Mouse (Mus musculus) hindbrain, embryonic 12.5 days (tissue): ENCODE measurements at regions not wholly inside any gene's neighbourhood (a gene's known extent, or its start where the extent isn't known, plus 50 kb on each side); places are given as distances from the start of the nearest gene placed in this dataset.

Source experiments
- ATAC-seq: fragments of 200-750 bp; cut with Nextera tagmentation; 2 replicates; pipeline ENCODE4 v1.8.0; 2017; ENCODE audit warnings: moderate TSS enrichment; ENCODE audit not compliant: low FRiP score
- H3K27ac ChIP-seq: fragments of 300-500 bp; sonication (generic); 2 replicates; pipeline ENCODE4 v1.5.1; 2016; ENCODE audit warnings: mild to moderate bottlenecking
- H3K27me3 ChIP-seq: fragments of 300-500 bp; sonication (generic); 2 replicates; pipeline ENCODE4 v1.6.1; 2016; ENCODE audit warnings: mild to moderate bottlenecking
- H3K36me3 ChIP-seq: fragments of 300-500 bp; sonication (generic); 2 replicates; pipeline ENCODE4 v1.6.1; 2016; ENCODE audit warnings: mild to moderate bottlenecking
- H3K4me1 ChIP-seq: fragments of 300-500 bp; sonication (generic); 2 replicates; pipeline ENCODE4 v1.6.1; 2016
- H3K4me2 ChIP-seq: fragments of 300-500 bp; sonication (generic); replicated peaks from 2 replicates; pipeline ENCODE4 v1.6.1; 2016; ENCODE audit warnings: mild to moderate bottlenecking
- H3K4me3 ChIP-seq: fragments of 300-500 bp; sonication (generic); 2 replicates; pipeline ENCODE4 v1.5.1; 2016; ENCODE audit warnings: mild to moderate bottlenecking
- H3K9ac ChIP-seq: fragments of 300-500 bp; sonication (generic); 2 replicates; pipeline ENCODE4 v1.6.1; 2016; ENCODE audit warnings: mild to moderate bottlenecking, moderate library complexity
- H3K9me3 ChIP-seq: fragments of 300-500 bp; sonication (generic); replicated peaks from 2 replicates; pipeline ENCODE4 v1.6.1; 2016; ENCODE audit warnings: mild to moderate bottlenecking
- WGBS: fragments of 180-500 bp; shearing (Covaris S2); methylation state at CpG from one replicate; pipeline ENCODE4 v1.1.7; 2016; 5-methylcytosine and 5-hydroxymethylcytosine counted together

DNA sequence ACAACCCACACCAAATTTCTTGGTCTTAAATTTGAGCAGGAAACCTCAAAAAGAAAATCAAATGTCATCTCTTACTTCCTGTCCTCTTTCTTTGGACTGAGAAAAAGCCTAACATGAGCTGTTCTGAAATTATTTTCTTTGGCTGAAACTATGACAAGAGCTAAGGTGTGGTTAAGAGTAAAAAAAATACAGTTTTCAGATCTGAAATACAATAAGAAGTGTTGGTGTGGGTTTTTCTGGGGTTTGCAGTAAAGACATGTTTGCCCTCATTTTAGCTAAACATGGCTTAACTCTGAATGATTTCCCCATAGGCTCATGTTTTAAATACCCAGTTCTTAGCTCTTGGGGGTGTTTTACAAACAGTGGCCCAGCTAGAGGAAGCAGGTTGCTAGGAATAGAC is 451.8 kb upstream of the Klf4 start:
- no peaks in the 10 kb centered on the region for H3K36me3 ChIP-seq
- H3K4me1 ChIP-seq: no peaks in the 10 kb centered on the region
- no peak overlapping the region for H3K27ac ChIP-seq
- ATAC-seq: no peak
- no peaks in the 10 kb centered on the region for H3K9me3 ChIP-seq
- no peak overlapping the region for H3K9ac ChIP-seq
- no peaks in the 10 kb centered on the region for H3K27me3 ChIP-seq
- no peak overlapping the region for H3K4me2 ChIP-seq
- no peak overlapping the region for H3K4me3 ChIP-seq

DNA sequence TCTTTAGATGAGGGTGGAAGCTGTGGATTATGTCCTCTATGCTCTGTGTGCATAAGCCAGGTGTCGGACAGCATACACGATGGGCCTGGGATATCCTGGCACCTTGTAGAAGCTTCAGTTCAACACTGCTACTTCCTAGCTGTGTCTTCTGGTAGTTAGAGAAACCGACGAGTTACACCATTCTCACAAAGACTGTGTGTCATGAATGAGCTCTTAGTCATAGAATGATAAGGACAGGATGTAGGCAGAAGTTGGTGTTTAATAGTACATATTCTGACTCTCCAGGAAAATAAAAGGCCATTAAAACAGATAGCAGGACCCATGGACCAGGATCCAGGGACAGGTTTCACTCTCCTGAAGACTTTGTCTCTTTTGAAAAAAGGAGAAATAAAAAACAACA is 446.3 kb upstream of the Klf4 start:
- 95% methylated on average over 4 of the region's 4 CpGs for WGBS
- no peak overlapping the region for H3K27ac ChIP-seq
- no peak overlapping the region for H3K4me3 ChIP-seq
- H3K4me1 ChIP-seq: no peaks in the 10 kb centered on the region
- no peaks in the 10 kb centered on the region for H3K27me3 ChIP-seq
- H3K9ac ChIP-seq: no peak overlapping the region
- H3K4me2 ChIP-seq: no peak overlapping the region
- H3K36me3 ChIP-seq: no peaks in the 10 kb centered on the region
- no peaks in the 10 kb centered on the region for H3K9me3 ChIP-seq
- no peak for ATAC-seq

GRCm38 (mm10) chr4:55976265-55976664 is 444.0 kb upstream of the Klf4 start:
- Histone ChIP-seq H3K9me3 (no peaks in the 10 kb centered on the region), H3K36me3 (no peaks in the 10 kb centered on the region), H3K27ac (no peak overlapping the region), H3K9ac (no peak overlapping the region), H3K4me3 (no peak overlapping the region), H3K4me2 (no peak overlapping the region), H3K27me3 (no peaks in the 10 kb centered on the region), H3K4me1 (no peaks in the 10 kb centered on the region)
- no peak for ATAC-seq
- 83% methylated on average over 2 of the region's 2 CpGs for WGBS

DNA sequence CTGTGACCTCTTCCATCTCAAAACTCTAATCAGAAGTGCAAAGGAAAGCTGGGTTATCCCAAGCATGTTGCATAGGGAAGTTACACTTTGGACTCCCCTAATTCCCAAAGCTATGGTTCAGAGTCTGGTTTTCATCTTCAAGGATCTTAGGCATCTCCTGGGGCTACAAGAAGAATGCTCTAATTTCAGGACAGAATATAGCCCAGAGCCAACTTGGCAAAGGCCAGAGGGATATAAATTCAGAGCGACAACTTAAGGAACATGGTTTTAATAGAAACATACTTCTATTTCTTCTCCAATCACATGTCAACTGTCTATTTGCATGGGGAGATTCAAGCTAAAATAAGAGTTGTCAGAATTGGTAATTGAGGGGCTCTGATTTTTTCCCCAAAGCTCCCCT is 441.4 kb upstream of the Klf4 start:
- H3K36me3 ChIP-seq: no peaks in the 10 kb centered on the region
- no peak overlapping the region for H3K27ac ChIP-seq
- no peaks in the 10 kb centered on the region for H3K9me3 ChIP-seq
- H3K27me3 ChIP-seq: no peaks in the 10 kb centered on the region
- no peak overlapping the region for H3K4me2 ChIP-seq
- H3K9ac ChIP-seq: no peak overlapping the region
- no peak for ATAC-seq
- no peaks in the 10 kb centered on the region for H3K4me1 ChIP-seq
- no peak overlapping the region for H3K4me3 ChIP-seq
- 84% methylated on average over 1 of the region's 1 CpGs for WGBS

DNA sequence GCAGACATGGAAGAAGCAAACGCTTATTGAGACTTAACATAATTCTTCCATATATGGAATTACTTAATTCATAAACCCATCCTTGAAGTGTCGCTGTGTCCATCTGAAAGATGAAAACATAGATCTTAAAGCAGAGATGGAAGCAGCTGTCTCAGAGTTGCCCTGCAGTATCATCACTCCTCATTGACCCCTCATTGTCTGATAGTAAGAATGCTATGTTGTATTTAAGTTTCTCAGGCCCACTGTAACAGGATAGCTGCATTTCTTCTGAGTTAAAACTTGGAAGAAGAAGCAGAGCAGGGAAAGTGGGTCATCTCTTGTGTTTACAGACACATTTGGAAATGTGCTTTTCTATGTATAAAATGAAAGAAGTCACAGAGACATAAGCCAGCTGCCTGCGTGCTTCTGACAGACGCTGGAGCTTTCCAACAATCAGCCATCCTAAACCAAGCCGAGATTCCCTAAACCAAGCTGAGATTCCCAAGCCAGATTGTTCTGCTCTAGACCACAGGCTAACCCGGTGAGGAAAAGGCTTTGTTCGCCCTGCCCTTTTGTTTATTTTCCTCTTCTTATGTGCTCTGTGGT is 440.1 kb upstream of the Klf4 start:
- Histone ChIP-seq H3K9me3 (no peaks in the 10 kb centered on the region), H3K4me3 (no peak overlapping the region), H3K27ac (no peak overlapping the region), H3K4me2 (no peak overlapping the region), H3K9ac (no peak overlapping the region), H3K4me1 (no peaks in the 10 kb centered on the region), H3K36me3 (no peaks in the 10 kb centered on the region), H3K27me3 (no peaks in the 10 kb centered on the region)
- WGBS: 85% methylated on average over 7 of the region's 7 CpGs
- no peak for ATAC-seq

DNA sequence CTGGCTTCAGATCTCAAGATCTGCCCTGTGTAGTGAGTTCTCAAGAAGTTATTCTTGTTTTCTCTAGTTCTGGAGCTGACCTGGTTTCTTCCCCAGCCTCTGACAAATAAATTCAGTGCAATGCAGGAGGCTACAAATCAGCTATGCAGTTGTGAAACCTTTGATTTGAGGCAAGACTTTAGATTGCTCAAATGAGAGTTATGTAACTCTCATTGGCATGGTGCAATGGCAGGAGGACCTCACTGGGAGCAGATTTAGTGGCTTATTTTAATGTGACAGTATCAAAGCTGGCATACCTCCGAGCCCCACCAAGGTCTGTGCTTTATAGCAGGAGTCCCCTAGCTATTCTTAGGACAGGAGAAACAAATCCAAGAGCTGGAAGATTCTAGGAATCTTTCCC is 427.8 kb upstream of the Klf4 start:
- ATAC-seq: no peak

GRCm38 (mm10) chr4:55953701-55954100 is 421.4 kb upstream of the Klf4 start:
- Histone ChIP-seq H3K4me2 (no peak overlapping the region), H3K27me3 (no peaks in the 10 kb centered on the region), H3K4me3 (no peak overlapping the region), H3K36me3 (no peaks in the 10 kb centered on the region), H3K9ac (no peak overlapping the region), H3K4me1 (no peaks in the 10 kb centered on the region), H3K9me3 (no peaks in the 10 kb centered on the region), H3K27ac (no peak overlapping the region)
- WGBS: 93% methylated on average over 1 of the region's 1 CpGs
- no peak for ATAC-seq

More for the DNA sequence above, 427.8 kb upstream of the Klf4 start:
- H3K27me3 ChIP-seq: no peaks in the 10 kb centered on the region
- no peaks in the 10 kb centered on the region for H3K9me3 ChIP-seq
- 83% methylated on average over 1 of the region's 1 CpGs for WGBS
- H3K36me3 ChIP-seq: no peaks in the 10 kb centered on the region
- H3K9ac ChIP-seq: no peak overlapping the region
- H3K27ac ChIP-seq: no peak overlapping the region
- H3K4me3 ChIP-seq: no peak overlapping the region
- H3K4me2 ChIP-seq: no peak overlapping the region
- no peaks in the 10 kb centered on the region for H3K4me1 ChIP-seq

DNA sequence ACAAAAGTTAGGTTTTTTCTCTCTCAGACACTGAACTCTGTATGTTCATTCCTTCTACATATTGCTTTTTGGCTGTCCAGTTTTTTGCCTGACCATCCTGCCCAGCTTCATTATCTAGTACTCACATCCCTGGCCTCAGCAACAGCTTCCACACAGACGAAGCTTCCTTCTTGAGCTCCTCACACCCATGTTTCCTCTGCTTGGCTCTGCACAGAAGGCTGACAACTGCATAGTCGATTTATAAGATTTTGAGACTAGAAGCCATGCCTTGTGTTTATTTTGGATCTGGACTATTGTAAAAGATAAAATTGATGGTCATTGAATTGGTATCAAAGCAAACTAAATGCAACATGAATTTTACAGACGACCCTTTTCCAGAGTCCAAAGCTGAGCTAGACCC is 420.0 kb upstream of the Klf4 start:
- 93% methylated on average over 3 of the region's 3 CpGs for WGBS
- Histone ChIP-seq H3K4me1 (no peaks in the 10 kb centered on the region), H3K4me3 (no peak overlapping the region), H3K27ac (no peak overlapping the region), H3K27me3 (no peaks in the 10 kb centered on the region), H3K9me3 (no peaks in the 10 kb centered on the region), H3K9ac (no peak overlapping the region), H3K4me2 (no peak overlapping the region), H3K36me3 (no peaks in the 10 kb centered on the region)
- no peak for ATAC-seq

- H3K9ac ChIP-seq: no peak overlapping the region
- H3K27me3 ChIP-seq: no peaks in the 10 kb centered on the region
- WGBS: 61% methylated on average over 1 of the region's 1 CpGs
- no peak overlapping the region for H3K27ac ChIP-seq
- H3K36me3 ChIP-seq: no peaks in the 10 kb centered on the region
- H3K4me2 ChIP-seq: no peak overlapping the region
- H3K4me1 ChIP-seq: no peaks in the 10 kb centered on the region
- ATAC-seq: no peak
- no peaks in the 10 kb centered on the region for H3K9me3 ChIP-seq
- no peak overlapping the region for H3K4me3 ChIP-seq
These were observed 409.2 kb upstream of the Klf4 start for GRCm38 (mm10) chr4:55941423-55941822.

DNA sequence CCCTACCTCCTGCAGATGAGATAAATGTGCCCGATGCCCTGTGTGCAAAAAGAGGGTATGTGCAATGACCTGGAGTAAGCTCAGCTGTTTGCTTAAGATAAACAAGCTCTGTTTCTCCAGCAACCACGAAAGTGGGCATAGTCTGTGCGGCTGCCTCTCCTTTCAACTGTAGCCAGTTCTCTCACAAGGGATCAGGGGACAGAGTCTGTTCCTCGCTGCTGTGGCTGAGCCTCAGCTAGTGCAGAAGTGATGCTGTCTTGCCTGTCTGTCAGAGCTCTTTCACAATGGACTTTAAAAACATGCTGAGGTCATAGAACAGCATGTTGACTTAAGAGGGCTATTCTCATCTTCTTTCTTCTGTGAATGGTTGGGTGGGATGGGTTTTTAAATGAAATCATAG is 406.1 kb upstream of the Klf4 start:
- H3K9ac ChIP-seq: no peak overlapping the region
- H3K4me1 ChIP-seq: no peaks in the 10 kb centered on the region
- H3K4me3 ChIP-seq: no peak overlapping the region
- H3K36me3 ChIP-seq: no peaks in the 10 kb centered on the region
- no peaks in the 10 kb centered on the region for H3K27me3 ChIP-seq
- 48% methylated on average over 4 of the region's 4 CpGs for WGBS
- H3K27ac ChIP-seq: no peak overlapping the region
- no peaks in the 10 kb centered on the region for H3K9me3 ChIP-seq
- H3K4me2 ChIP-seq: no peak overlapping the region
- no peak for ATAC-seq

- 78% methylated on average over 1 of the region's 1 CpGs for WGBS
These were observed 405.6 kb upstream of the Klf4 start for GRCm38 (mm10) chr4:55937833-55938232.

GRCm38 (mm10) chr4:55929141-55929782 is 397.0 kb upstream of the Klf4 start:
- Histone ChIP-seq H3K27ac (0 out of 2 replicates have a peak overlapping the region, but pooled peaks have one; percentile 23), H3K9me3 (no peaks in the 10 kb centered on the region), H3K9ac (no peak overlapping the region), H3K4me3 (no peak overlapping the region), H3K27me3 (no peaks in the 10 kb centered on the region), H3K4me2 (peak overlapping the region; percentile 27), H3K4me1 (peaks cover 13% of the 10 kb centered on the region), H3K36me3 (no peaks in the 10 kb centered on the region)
- peak; percentile 89 for ATAC-seq
- 55% methylated on average over 11 of the region's 11 CpGs for WGBS

More at GRCm38 (mm10) chr4:55937833-55938232, 405.6 kb upstream of the Klf4 start:
- Histone ChIP-seq H3K36me3 (no peaks in the 10 kb centered on the region), H3K4me3 (no peak overlapping the region), H3K27ac (no peak overlapping the region), H3K4me2 (no peak overlapping the region), H3K9me3 (no peaks in the 10 kb centered on the region), H3K27me3 (no peaks in the 10 kb centered on the region), H3K9ac (no peak overlapping the region), H3K4me1 (no peaks in the 10 kb centered on the region)
- no peak for ATAC-seq

DNA sequence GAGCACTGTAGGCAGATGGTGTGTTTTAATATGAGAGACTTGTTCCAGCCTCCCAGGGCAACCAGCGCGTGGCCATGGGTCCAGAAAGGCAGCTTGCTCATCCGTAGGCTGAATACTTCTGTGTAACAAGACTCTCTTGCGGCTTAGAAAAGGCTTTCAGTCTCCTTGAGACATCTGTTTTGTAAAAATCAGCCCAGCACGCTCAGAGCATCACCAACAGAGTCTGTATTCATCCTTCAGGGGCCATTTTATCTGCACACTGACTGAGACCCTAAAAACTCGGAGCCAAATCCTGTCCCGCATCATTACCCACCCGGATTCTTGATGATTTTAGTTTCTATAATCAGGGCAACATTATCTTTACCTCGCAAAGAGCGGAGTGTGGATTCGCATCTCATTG is 396.4 kb upstream of the Klf4 start:
- peak; percentile 42 for ATAC-seq
- Histone ChIP-seq H3K4me2 (peak overlapping the region; percentile 27), H3K4me3 (no peak overlapping the region), H3K4me1 (peaks cover 13% of the 10 kb centered on the region), H3K27ac (peak overlapping the region; percentile 23; the same call in 1 of the 2 replicates), H3K27me3 (no peaks in the 10 kb centered on the region), H3K9me3 (no peaks in the 10 kb centered on the region), H3K9ac (no peak overlapping the region), H3K36me3 (no peaks in the 10 kb centered on the region)
- WGBS: 57% methylated on average over 11 of the region's 11 CpGs
